Mouse (Mus musculus) WW6 (cell line): ENCODE data around the gene Nacc1.

ENCODE experiments used
- DNase-seq: peaks from one replicate; pipeline ENCODE4 v3.0.0-alpha.2; 2013; ENCODE audit warnings: low read depth, low spot score

Nacc1 gene

DNA sequence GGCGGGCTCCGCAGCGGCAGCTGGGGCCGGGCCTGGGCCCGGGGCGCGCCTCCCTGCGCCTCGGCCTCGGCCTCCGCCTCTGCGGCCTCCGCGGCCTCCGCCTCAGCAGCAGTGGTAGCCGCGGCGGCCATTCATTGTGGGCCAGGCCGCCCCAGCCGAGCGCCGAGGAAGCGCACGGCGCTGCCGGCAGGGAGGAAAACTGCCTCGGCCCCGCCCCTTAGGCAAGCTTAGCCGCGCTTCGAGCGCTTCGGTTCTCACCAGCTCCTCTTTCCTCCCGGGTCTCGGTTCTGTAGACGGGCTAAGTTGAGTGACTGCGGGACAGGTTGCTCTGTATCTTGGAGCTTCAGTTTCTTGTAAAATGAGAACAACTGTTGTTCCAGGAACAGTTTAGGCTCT, at the start of gene Nacc1:
TSS of gene Nacc1 (minus strand) at position 158 of the 396 bp plus-strand sequence.
- DNase-seq = no peak

- DNase-seq = no peak
Observed at GRCm38 (mm10) chr8:84736521-84736920, 48.9 kb upstream of the Nacc1 start.

DNA sequence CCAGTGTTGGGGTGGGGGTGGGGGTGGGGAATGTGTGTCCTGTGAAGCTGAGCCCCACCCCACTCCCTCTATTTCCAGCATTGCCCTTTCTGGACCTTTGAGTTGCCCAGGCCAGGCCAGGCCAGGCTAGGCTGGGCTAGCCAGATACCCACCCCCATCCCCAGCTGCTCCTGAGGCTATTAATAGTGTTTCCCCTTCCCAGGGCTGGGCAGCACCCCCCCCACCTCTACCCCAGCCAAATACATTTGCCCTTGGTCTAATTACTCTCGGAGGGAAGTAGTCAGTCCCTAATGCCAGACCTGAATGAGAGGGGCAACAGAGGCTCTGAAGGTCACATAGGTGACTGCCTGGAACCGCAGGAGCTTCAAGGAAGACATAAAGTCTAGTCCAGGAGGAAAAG, 47.9 kb upstream of the Nacc1 start:
- DNase-seq = no peak

- no peak for DNase-seq
Observed at GRCm38 (mm10) chr8:84734680-84735079, 47.0 kb upstream of the Nacc1 start.

DNA sequence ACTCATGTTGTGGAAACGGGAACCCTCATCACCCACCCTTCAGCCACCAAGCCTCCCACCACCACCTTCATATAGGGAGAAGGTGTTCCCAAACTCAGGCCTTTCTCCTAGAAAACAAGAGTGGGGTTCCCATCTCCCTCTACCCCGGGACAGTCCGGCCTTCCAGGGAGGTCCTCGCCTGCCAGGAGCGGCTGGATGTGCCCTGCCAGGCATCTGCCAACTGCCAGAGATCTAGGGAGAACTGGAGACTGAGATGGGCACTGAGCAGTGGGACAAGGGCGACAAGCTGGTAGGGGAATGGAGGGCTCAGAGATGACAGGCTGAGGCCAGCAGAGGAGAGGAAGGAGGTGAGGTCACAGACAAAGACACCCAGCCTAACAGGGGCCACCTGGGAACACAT, 46.3 kb upstream of the Nacc1 start:
- DNase-seq = no peak

- no peak for DNase-seq
Observed at GRCm38 (mm10) chr8:84732996-84733395, 45.3 kb upstream of the Nacc1 start.

DNA sequence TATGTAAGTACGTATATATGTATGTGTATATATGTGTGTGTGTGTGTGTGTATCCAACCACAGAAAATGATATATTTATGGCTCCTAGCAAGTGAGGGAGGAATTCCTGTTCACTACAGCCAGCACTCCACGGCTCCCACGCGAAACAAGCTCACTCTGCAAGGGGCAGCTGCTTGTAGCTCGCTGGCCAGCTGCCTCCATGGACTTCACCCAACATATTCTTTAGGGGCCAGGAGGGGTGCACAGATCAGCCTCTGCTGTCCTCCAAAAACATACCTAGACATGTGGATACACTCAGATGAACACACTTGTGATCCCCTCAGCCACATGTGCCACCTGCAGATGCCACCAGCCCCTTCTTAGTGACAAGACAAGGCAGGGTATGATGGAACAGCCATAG, 44.9 kb upstream of the Nacc1 start:
- DNase-seq = no peak

- no peak for DNase-seq
Observed at GRCm38 (mm10) chr8:84731371-84732177, 43.9 kb upstream of the Nacc1 start.

GRCm38 (mm10) chr8:84730541-84731370, 43.1 kb upstream of the Nacc1 start:
- no peak for DNase-seq

DNA sequence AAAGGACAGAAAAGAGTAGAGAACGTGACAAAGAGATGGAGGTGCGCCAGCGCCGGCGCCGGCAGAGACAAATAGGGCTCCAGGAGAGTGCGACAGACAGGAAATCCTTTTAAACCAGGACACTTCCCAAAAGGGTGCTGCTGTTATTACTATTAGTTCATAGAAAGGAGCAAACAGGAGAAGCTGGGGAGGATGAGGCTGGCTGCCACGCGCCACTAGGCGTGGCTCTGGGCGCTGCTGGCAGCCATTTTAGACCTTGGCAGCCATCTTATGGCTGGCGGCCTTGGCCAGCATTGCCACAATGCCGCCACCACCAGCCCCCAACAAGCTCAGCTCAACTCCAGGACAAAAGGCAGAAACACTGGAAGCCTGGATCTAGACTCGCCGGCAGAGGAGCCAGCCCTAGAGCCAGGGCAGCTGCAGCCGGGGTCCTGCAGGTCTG, 42.3 kb upstream of the Nacc1 start:
- DNase-seq = no peak

DNA sequence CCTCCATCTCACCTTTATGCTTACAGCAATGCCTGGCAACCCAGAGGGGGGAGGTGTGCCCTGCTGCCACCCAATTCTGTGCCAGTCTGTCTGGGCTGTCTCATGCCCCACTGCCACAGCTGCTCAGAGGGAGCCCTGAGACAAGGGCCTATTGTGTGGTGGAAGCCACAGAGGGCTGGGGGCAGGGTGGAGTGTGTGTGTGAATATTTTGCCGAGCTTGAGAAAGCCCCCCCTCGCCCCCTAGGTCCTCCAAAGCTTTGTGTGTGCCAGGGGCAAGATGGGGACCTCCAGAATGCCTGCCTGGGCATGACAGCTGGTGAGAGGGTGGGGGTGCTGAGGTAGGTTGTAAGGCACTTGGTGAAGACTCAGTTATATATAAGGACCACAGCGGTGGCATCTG, 40.8 kb upstream of the Nacc1 start:
- no peak for DNase-seq

GRCm38 (mm10) chr8:84725941-84726259, 38.2 kb upstream of the Nacc1 start:
- DNase-seq = no peak

DNA sequence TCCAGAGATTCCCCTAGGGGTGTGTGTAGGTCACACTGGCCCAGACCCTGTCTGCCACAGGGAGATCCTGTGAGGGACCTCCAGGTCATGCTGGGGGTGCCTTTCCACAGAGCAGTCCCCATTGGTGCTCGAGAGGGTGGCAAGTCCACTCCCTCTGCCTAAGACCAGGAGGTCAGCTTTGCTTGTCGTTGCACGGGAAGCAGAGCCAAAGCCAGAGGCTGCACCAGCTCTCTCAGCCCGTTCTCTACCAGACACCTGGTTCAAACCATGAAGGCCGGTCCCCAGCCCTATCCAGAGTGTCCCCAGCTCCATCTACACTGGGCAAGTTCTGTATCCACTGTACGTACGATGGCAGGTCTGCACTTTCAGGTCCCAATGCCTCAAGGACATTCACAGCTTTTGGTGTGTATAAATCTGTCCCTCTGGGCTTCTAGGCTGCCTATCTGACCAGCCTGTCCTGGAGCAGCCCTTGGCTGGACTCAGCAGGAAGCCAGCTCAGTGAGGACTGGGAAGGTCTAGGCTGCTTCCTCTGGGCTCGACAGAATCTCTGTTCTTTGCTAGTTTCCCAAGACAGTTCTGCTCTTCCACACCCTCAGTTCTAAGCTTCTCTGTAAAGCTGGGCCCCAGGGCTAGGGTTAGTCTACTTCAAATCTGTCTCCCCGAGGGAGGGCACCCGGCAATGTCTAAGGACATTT, 37.7 kb upstream of the Nacc1 start:
- no peak for DNase-seq

DNA sequence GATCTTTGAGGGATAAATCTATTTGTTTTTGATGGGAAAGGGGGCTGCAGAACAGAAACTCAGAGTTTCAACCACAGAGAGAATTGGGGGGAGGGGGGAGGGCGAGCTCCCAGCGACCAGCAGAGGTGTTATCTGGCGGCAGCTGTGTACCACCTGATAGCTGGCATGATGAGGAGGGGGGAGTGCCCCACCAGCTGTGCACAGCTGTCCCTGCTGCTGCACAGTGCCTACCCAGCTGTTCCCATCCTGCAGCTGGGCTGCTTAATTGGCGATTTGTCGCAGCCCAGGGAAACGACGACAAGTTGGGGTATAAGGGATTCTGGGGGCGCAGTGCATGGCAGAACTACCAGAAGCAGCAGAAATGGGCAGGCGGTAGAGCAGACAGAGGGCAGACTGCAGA, 37.0 kb upstream of the Nacc1 start:
- DNase-seq = no peak

DNA sequence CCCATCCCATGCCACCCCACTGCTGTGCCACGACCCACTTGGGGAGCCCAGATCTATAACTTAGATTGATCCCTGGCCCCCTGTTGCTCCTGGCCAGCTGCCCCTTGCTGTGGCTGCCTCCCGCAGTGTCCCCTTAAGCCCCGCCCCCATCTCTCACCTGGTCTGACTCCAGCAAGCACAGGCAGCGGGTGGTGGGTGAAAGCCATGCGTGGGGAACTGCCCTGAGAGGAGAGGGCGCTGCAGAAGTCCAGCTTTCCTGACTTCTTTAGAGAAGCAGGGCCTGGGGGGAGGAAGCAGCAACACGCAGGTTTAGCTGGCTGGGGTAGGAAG, 35.9 kb upstream of the Nacc1 start:
- DNase-seq = no peak

GRCm38 (mm10) chr8:84722850-84723570, 35.3 kb upstream of the Nacc1 start, which contains the start of gene G430095P16Rik:
Gene G430095P16Rik, plus strand, starts transcription at chr8:84723007.
- DNase-seq = no peak

DNA sequence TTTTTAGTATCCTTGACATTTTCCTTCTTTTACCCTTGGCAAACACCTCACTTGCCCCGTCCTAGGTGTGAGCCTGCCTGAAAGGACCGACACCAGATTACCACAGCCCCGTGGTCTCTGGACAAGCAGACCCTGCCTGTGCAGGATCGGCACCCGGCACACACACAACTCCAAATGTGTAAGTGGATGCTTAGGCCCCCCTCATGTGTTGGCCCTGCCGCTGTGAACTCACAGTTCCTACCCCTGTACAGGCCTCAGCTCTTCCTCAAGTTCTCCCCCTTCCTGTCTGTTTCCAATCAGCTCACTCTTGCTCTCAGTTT, 34.8 kb upstream of the Nacc1 start:
- DNase-seq = no peak

GRCm38 (mm10) chr8:84718959-84719690, 31.5 kb upstream of the Nacc1 start:
- no peak for DNase-seq

- no peak for DNase-seq
Observed at GRCm38 (mm10) chr8:84718476-84718875, 30.8 kb upstream of the Nacc1 start.

- DNase-seq = no peak
Observed at GRCm38 (mm10) chr8:84716790-84717189, 29.1 kb upstream of the Nacc1 start.

DNA sequence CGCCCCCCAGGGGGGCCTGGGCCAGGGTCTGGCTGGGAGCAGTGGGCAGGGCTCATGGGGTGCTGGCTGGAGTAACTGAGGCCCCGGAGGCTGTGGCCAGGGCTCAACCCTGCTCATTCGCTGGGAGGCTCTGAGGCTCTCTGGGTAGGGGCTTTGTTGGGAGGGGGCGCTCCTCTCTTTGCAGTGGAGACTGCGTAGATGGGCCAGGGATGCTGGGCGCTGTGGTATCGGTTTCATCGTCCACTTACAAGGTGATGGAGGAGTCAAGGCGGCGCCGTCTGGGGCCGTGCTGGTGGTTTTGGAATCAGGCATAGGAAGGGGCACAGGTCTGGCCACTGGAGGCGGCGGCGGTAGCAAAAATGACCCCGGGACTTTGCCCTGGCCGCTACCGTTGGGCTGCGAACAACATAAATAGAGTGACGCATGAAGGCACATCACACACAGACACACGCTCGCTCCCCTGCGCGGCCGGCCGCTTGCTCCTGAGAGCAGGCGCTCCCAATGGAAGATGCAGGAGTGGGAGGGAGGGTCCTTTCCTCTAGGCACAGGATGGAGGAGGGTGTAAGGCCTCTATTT, 28.3 kb upstream of the Nacc1 start:
- no peak for DNase-seq
